Mouse (Mus musculus): ENCODE data around the gene Rbfox3.

- TF ChIP-seq CTCF (IDR thresholded peaks at IDR 0.05; ENCODE audit: low read depth) (no peak), EP300 (optimal IDR thresholded peaks at IDR 0.05) (no peak)
These were observed 290.5 kb downstream of the Rbfox3 start for GRCm38 (mm10) chr11:118620869-118621268.

Measured in stomach, postnatal 0 days (tissue).